Mouse (Mus musculus) neural tube, embryonic 11.5 days (tissue): Measurements from ENCODE around the gene Taok1. TPM values are rescaled to one million over a fixed set of nuclear protein-coding genes. Genes with fewer than 3 reads are reported as not detected.
A peak's percentile ranks its signal among the peaks of the same experiment; 100 is the strongest.

Source experiments
- ATAC-seq: fragments of 200-750 bp; cut with Nextera tagmentation; 2 replicates; pipeline ENCODE4 v1.8.0; 2017; ENCODE audit warnings: moderate number of reproducible peaks, mild to moderate bottlenecking, moderate TSS enrichment, moderate library complexity; ENCODE audit not compliant: insufficient read depth, low FRiP score, low TSS enrichment
- DNase-seq: peaks from one replicate; pipeline ENCODE4 v3.0.0-alpha.2; 2015; ENCODE audit warnings: low spot score
- H3K27ac ChIP-seq: fragments of 300-500 bp; sonication (generic); 2 replicates; pipeline ENCODE4 v1.5.1; 2014; ENCODE audit warnings: low read depth, mild to moderate bottlenecking, low read length
- H3K27me3 ChIP-seq: fragments of 300-500 bp; sonication (generic); 2 replicates; pipeline ENCODE4 v1.6.1; 2014; ENCODE audit warnings: mild to moderate bottlenecking, low read length, mixed read lengths; ENCODE audit not compliant: control insufficient read depth, insufficient read depth
- H3K36me3 ChIP-seq: fragments of 300-500 bp; sonication (generic); 2 replicates; pipeline ENCODE4 v1.6.1; 2014; ENCODE audit warnings: mild to moderate bottlenecking, low read length, moderate library complexity, mixed read lengths; ENCODE audit not compliant: control insufficient read depth, insufficient read depth
- H3K4me1 ChIP-seq: fragments of 300-500 bp; sonication (generic); 2 replicates; pipeline ENCODE4 v1.6.1; 2014; ENCODE audit warnings: low read length, mixed read lengths; ENCODE audit not compliant: control insufficient read depth, insufficient read depth
- H3K4me2 ChIP-seq: fragments of 300-500 bp; sonication (generic); 2 replicates; pipeline ENCODE4 v1.6.1; 2014; ENCODE audit warnings: low read depth, mild to moderate bottlenecking, moderate library complexity
- H3K4me3 ChIP-seq: fragments of 300-500 bp; sonication (generic); 2 replicates; pipeline ENCODE4 v1.5.1; 2014; ENCODE audit warnings: low read depth, low read length
- H3K9ac ChIP-seq: fragments of 300-500 bp; sonication (generic); 2 replicates; pipeline ENCODE4 v1.6.1; 2014; ENCODE audit warnings: mild to moderate bottlenecking, low read length
- H3K9me3 ChIP-seq: fragments of 300-500 bp; sonication (generic); 2 replicates; pipeline ENCODE4 v1.6.1; 2016; ENCODE audit warnings: low read length; ENCODE audit not compliant: control insufficient read depth
- WGBS: fragments of 180-500 bp; shearing (Covaris S2); extraction: QIAGEN DNeasy Blood & Tissue Kit; methylation state at CpG from one replicate; pipeline ENCODE4 v1.1.7; 2014; 5-methylcytosine and 5-hydroxymethylcytosine counted together
- polyA plus RNA-seq: library from polyadenylated mRNA; unstranded; fragments of >200 nt; fragmentation: Nextera tagmentation; extraction: Ambion mirVana; gene quantifications from 2 replicates; pipeline ENCODE4 v1.2.1, GENCODE M21; 2014

The Taok1 gene
- polyA plus RNA-seq, 1 experiment from 2014 or later = 18.4 TPM

DNA sequence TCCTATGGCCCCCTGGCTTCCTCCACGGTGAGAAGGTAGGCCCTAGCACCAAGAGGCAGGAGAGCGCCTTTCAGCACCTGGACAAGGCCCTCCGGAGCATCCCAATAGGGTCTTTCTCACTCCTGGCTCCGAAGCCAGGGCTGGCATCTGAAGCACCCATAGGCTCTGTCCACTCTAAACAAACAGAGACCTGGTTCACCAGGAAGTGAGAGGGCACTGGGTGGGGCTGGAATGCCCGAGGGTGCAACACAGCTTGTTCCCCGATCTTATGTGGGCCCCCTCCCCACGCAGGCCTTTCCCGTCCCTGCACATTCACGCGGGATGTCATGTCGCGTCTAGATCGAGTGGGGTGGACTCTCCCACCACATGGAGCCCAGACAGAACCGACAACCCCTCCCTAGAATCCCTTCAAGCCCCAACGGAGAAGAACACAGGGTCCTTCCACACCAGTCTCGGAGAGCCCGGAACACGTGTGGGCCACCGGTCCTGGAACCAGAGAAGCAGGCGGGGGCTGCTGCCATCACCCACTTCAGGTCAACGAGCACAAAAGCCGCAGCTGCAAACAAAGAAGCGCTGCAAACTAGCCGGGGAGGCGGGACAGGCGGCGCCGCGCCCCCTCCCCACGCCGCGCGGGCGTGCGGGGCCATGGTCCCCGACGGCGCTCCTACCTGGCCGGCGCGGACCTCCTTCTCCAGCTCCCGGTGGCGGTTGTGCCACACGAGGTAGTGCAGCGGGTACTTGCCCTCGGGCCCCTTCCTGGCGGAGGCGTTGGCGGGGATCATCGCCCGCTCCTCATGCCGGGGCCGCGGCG lies 118.6 kb downstream of the Taok1 start:
- peaks cover 62% of the 10 kb centered on the region for H3K4me1 ChIP-seq
- no peaks in the 10 kb centered on the region for H3K9me3 ChIP-seq
- peak overlapping the region; percentile 94 for H3K4me3 ChIP-seq
- H3K27me3 ChIP-seq = no peaks in the 10 kb centered on the region
- 2% methylated on average over 42 of the region's 55 CpGs for WGBS
- no peak for ATAC-seq
- peak overlapping the region; percentile 71 for H3K4me2 ChIP-seq
- H3K27ac ChIP-seq = peak overlapping the region; percentile 82
- H3K9ac ChIP-seq = peak overlapping the region; percentile 95
- no peaks in the 10 kb centered on the region for H3K36me3 ChIP-seq
- DNase-seq = peak; percentile 36

DNA sequence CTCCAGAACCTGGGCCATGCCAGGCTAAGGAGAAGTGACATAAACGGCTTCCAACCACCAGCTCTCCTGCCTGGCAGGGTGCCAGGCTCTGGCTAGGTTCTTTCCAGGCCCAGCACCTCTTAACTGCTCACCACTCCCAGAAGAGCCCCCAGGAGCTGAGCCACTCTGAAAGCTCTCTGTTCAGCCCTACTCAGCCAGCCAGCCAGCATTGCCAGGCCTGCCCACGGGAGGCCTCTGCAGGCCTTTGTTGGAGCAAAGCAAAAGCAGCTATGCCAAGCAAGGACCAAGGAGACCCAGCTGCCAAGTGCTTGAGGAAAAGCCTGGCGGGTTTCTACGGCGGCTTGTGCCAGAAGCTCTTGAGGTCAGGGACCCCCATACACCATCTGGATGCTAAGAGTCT lies 120.8 kb downstream of the Taok1 start:
- Histone ChIP-seq H3K4me2 (no peak overlapping the region), H3K9ac (peak overlapping the region; percentile 18; the same call in 1 of the 2 replicates), H3K4me1 (peaks cover 52% of the 10 kb centered on the region), H3K27ac (no peak overlapping the region), H3K4me3 (peak overlapping the region; percentile 8; the same call in 1 of the 2 replicates), H3K27me3 (no peaks in the 10 kb centered on the region), H3K9me3 (no peaks in the 10 kb centered on the region), H3K36me3 (no peaks in the 10 kb centered on the region)
- DNase-seq (no peak), ATAC-seq (no peak)
- 76% methylated on average over 5 of the region's 5 CpGs for WGBS

DNA sequence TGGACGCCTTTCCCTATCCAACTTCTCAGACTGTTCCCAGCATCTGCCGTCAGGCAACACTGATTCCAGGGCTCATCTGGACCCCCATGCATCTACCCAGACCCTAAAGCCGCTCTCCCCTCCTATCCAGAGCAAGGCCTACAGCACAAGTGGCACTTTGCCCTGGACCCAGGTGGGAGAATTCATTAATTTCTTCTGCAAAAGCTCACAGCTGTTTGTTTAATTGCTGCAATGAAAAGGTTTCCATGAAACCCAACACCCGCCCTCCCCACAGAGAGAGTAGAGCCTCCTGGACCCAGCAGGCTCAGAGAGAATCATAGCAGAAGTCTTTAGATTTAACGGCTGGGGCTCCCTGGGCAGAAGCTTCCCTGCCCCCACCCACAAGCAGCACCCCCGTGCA lies 122.4 kb downstream of the Taok1 start:
- Histone ChIP-seq H3K9ac (no peak overlapping the region), H3K27ac (no peak overlapping the region), H3K4me2 (no peak overlapping the region), H3K9me3 (no peaks in the 10 kb centered on the region), H3K27me3 (no peaks in the 10 kb centered on the region), H3K4me1 (peaks cover 39% of the 10 kb centered on the region), H3K36me3 (no peaks in the 10 kb centered on the region), H3K4me3 (no peak overlapping the region)
- DNase-seq = no peak
- ATAC-seq = no peak
- WGBS = 59% methylated on average over 6 of the region's 6 CpGs

- no peaks in the 10 kb centered on the region for H3K9me3 ChIP-seq
- 69% methylated on average over 11 of the region's 11 CpGs for WGBS
- no peaks in the 10 kb centered on the region for H3K36me3 ChIP-seq
- ATAC-seq = no peak
- peaks cover 36% of the 10 kb centered on the region for H3K4me1 ChIP-seq
- H3K27me3 ChIP-seq = no peaks in the 10 kb centered on the region
- DNase-seq = no peak
- H3K4me3 ChIP-seq = no peak overlapping the region
- no peak overlapping the region for H3K9ac ChIP-seq
- H3K27ac ChIP-seq = no peak overlapping the region
- no peak overlapping the region for H3K4me2 ChIP-seq
Observed at GRCm38 (mm10) chr11:77483510-77484255, 123.9 kb downstream of the Taok1 start.

- 69% methylated on average over 3 of the region's 3 CpGs for WGBS
Observed at GRCm38 (mm10) chr11:77483043-77483442, 124.6 kb downstream of the Taok1 start.

More at GRCm38 (mm10) chr11:77483043-77483442, 124.6 kb downstream of the Taok1 start:
- Histone ChIP-seq H3K9ac (no peak overlapping the region), H3K27ac (no peak overlapping the region), H3K27me3 (no peaks in the 10 kb centered on the region), H3K4me3 (no peak overlapping the region), H3K4me2 (no peak overlapping the region), H3K36me3 (no peaks in the 10 kb centered on the region), H3K9me3 (no peaks in the 10 kb centered on the region), H3K4me1 (peaks cover 30% of the 10 kb centered on the region)
- DNase-seq = no peak
- ATAC-seq = no peak

Other genes with a start within 250 kb of the Taok1 start
- 0.41 and 0.43 TPM in 2 replicates for gene Coro6, start 145.4 kb downstream of the Taok1 start, polyA plus RNA-seq
- gene Ankrd13b, start 118.1 kb downstream of the Taok1 start, polyA plus RNA-seq = 19.4 and 20.5 TPM in 2 replicates
- 18.7 and 21.2 TPM in 2 replicates for gene Git1, start 114.3 kb downstream of the Taok1 start, polyA plus RNA-seq
- gene Abhd15, start 92.7 kb downstream of the Taok1 start, polyA plus RNA-seq = 2.8 and 4.0 TPM in 2 replicates
- 27.8 and 31.9 TPM in 2 replicates for gene Trp53i13, start 91.8 kb downstream of the Taok1 start, polyA plus RNA-seq
- not detected in 2 replicates for gene Gm10392, start 88.6 kb downstream of the Taok1 start, polyA plus RNA-seq
- 3.8 and 4.0 TPM in 2 replicates for gene Nufip2, start 78.3 kb upstream of the Taok1 start, polyA plus RNA-seq
- gene Cryba1, start 117.5 kb upstream of the Taok1 start, polyA plus RNA-seq = 2.8 and 3.6 TPM in 2 replicates
- gene Myo18a, start 155.4 kb upstream of the Taok1 start, polyA plus RNA-seq = 26.5 and 31.3 TPM in 2 replicates
- 0.68 and 0.93 TPM in 2 replicates for gene Gm10277, start 179.9 kb upstream of the Taok1 start, polyA plus RNA-seq